Mouse (Mus musculus) lung, adult 2 months (tissue): Measurements from ENCODE around the gene Exoc6b.

ENCODE experiments used
- CTCF ChIP-seq: fragments of 200-500 bp; IDR thresholded peaks from 2 replicates; pipeline ENCODE4 v1.5.1; 2011; ENCODE audit warnings: mild to moderate bottlenecking, low read length, control low read depth; ENCODE audit not compliant: insufficient read depth
- POLR2A ChIP-seq: fragments of 200-500 bp; IDR thresholded peaks from 2 replicates; pipeline ENCODE4 v1.6.1; 2011; ENCODE audit warnings: low read depth, mild to moderate bottlenecking, control low read depth, low read length, borderline replicate concordance; ENCODE audit errors: extremely low read depth

- TF ChIP-seq CTCF, result no peak
- TF ChIP-seq POLR2A, result no peak
Observed at GRCm38 (mm10) chr6:84710831-84711230, 358.5 kb downstream of the Exoc6b start.
